Mouse (Mus musculus): ENCODE measurements at regions not wholly inside any gene's neighbourhood (a gene's known extent, or its start where the extent isn't known, plus 50 kb on each side); places are given as distances from the start of the nearest gene placed in this dataset.

- TF ChIP-seq CTCF (IDR thresholded peaks at IDR 0.05; ENCODE audit: borderline replicate concordance, extremely low read depth, insufficient read depth, insufficient read length), result no peak
- no peak for TF ChIP-seq POLR2A (IDR thresholded peaks at IDR 0.05; ENCODE audit: borderline replicate concordance, extremely low read depth, insufficient read depth, insufficient read length, poor library complexity, severe bottlenecking)
Measured at GRCm38 (mm10) chr2:47914270-47914669, 899.6 kb upstream of the Acvr2a start.
